Mouse (Mus musculus) intestine, embryonic 16.5 days (tissue): ENCODE results near the gene Sdhaf4. TPM values are rescaled to one million over a fixed set of nuclear protein-coding genes. Genes with fewer than 3 reads are reported as not detected.
"Not testable (repeated sequence)": the region's sequence is repeated elsewhere in the genome, so short reads cannot be mapped to it uniquely, and the experiment has no call there.

Experiments used
- ATAC-seq: fragments of 200-750 bp; cut with Nextera tagmentation; 2 replicates; pipeline ENCODE4 v1.8.0; 2017; ENCODE audit warnings: moderate TSS enrichment, moderate library complexity
- H3K27ac ChIP-seq: fragments of 300-500 bp; sonication (generic); 2 replicates; pipeline ENCODE4 v1.5.1; 2014; ENCODE audit warnings: mild to moderate bottlenecking, low read length
- H3K27me3 ChIP-seq: fragments of 300-500 bp; sonication (generic); replicated peaks from 2 replicates; pipeline ENCODE4 v1.6.1; 2014; ENCODE audit warnings: low read length, control low read depth, mixed read lengths; ENCODE audit not compliant: control insufficient read depth, insufficient read depth
- H3K36me3 ChIP-seq: fragments of 300-500 bp; sonication (generic); 2 replicates; pipeline ENCODE4 v1.6.1; 2014; ENCODE audit warnings: low read length, control low read depth; ENCODE audit not compliant: control insufficient read depth, insufficient read depth
- H3K4me1 ChIP-seq: fragments of 300-500 bp; sonication (generic); 2 replicates; pipeline ENCODE4 v1.6.1; 2014; ENCODE audit warnings: low read length, control low read depth, mixed read lengths; ENCODE audit not compliant: control insufficient read depth, insufficient read depth
- H3K4me2 ChIP-seq: fragments of 300-500 bp; sonication (generic); 2 replicates; pipeline ENCODE4 v1.6.1; 2014; ENCODE audit warnings: low read depth, low read length, control low read depth
- H3K4me3 ChIP-seq: fragments of 300-500 bp; sonication (generic); 2 replicates; pipeline ENCODE4 v1.5.1; 2014; ENCODE audit warnings: mild to moderate bottlenecking, low read length
- H3K9ac ChIP-seq: fragments of 300-500 bp; sonication (generic); 2 replicates; pipeline ENCODE4 v1.6.1; 2014; ENCODE audit warnings: low read depth, low read length
- H3K9me3 ChIP-seq: fragments of 300-500 bp; sonication (generic); 2 replicates; pipeline ENCODE4 v1.6.1; 2016; ENCODE audit warnings: low read length, control low read depth; ENCODE audit not compliant: control insufficient read depth
- WGBS: fragments of 180-500 bp; shearing (Covaris S2); extraction: QIAGEN DNeasy Blood & Tissue Kit; methylation state at CpG from one replicate; pipeline ENCODE4 v1.1.7; 2014; 5-methylcytosine and 5-hydroxymethylcytosine counted together
- polyA plus RNA-seq: library from polyadenylated mRNA; unstranded; fragments of >200 nt; fragmentation: Nextera tagmentation; extraction: Ambion mirVana; gene quantifications from 2 replicates; pipeline ENCODE4 v1.2.1, GENCODE M21; 2015

The Sdhaf4 gene
- polyA plus RNA-seq, 1 experiment from 2014 or later = 63.3 TPM

- Histone ChIP-seq H3K27ac (no peak overlapping the region), H3K36me3 (peaks cover 7% of the 10 kb centered on the region; the same call in 1 of the 2 replicates), H3K4me3 (no peak overlapping the region), H3K27me3 (no peaks in the 10 kb centered on the region), H3K9me3 (no peaks in the 10 kb centered on the region), H3K4me2 (no peak overlapping the region), H3K4me1 (no peaks in the 10 kb centered on the region), H3K9ac (no peak overlapping the region)
- 96% methylated on average over 7 of the region's 7 CpGs for WGBS
- ATAC-seq = no peak
Measured at GRCm38 (mm10) chr1:23998866-23999265, 6.6 kb downstream of the Sdhaf4 start.

- H3K36me3 ChIP-seq = peaks cover 7% of the 10 kb centered on the region; the same call in 1 of the 2 replicates
- no peaks in the 10 kb centered on the region for H3K9me3 ChIP-seq
- H3K4me3 ChIP-seq = no peak overlapping the region
- no peaks in the 10 kb centered on the region for H3K4me1 ChIP-seq
- no peak overlapping the region for H3K27ac ChIP-seq
- no peak overlapping the region for H3K9ac ChIP-seq
- 92% methylated on average over 7 of the region's 7 CpGs for WGBS
- no peak for ATAC-seq
- no peaks in the 10 kb centered on the region for H3K27me3 ChIP-seq
- no peak overlapping the region for H3K4me2 ChIP-seq
Measured at GRCm38 (mm10) chr1:23998120-23998810, 7.2 kb downstream of the Sdhaf4 start.

DNA sequence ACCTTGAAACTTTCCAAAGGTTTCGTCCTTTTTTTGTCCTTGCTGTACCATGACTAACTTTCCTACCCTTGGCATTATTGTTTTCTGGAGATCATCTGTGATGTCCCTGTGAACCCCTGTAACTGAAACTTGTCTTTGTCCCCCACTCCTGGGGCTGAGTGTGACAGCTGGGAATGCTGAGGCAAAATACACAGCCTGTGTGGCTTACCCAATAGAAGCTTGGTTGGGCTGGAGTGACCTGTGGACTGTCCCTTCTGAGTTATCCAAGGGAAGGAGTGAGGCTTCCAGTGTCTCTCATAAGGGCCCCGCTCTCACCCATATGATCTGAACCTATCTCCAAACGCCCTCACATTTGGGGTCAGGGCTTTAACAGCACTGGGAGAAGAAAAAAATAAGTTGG, 8.0 kb downstream of the Sdhaf4 start:
- Histone ChIP-seq H3K9ac (no peak overlapping the region), H3K4me1 (no peaks in the 10 kb centered on the region), H3K27me3 (no peaks in the 10 kb centered on the region), H3K4me3 (no peak overlapping the region), H3K27ac (no peak overlapping the region), H3K9me3 (no peaks in the 10 kb centered on the region), H3K4me2 (no peak overlapping the region), H3K36me3 (peaks cover 7% of the 10 kb centered on the region; the same call in 1 of the 2 replicates)
- 92% methylated on average over 3 of the region's 3 CpGs for WGBS
- no peak for ATAC-seq

DNA sequence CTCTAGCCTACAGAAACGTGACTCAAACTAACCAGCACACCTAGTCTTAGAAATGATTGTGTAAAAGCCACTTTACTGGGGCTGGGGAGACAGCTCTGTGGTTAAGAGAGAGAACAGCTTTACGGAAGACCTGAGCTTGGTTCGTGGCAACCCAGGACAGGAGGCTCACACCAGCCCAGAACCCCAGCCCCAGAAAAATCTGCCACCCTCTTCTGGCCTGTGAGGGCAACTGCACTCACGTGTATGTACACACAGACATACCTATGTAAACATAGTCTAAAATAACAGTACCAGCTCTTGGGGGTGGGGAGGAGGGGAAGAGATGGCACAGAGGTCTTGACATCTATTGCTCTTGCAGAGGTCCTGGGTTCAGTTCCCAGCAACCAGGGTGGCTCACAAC, 10.0 kb downstream of the Sdhaf4 start:
- H3K4me3 ChIP-seq = no peak overlapping the region
- ATAC-seq = no peak
- H3K4me2 ChIP-seq = no peak overlapping the region
- H3K9me3 ChIP-seq = no peaks in the 10 kb centered on the region
- H3K4me1 ChIP-seq = no peaks in the 10 kb centered on the region
- no peak overlapping the region for H3K27ac ChIP-seq
- peaks cover 7% of the 10 kb centered on the region; the same call in 1 of the 2 replicates for H3K36me3 ChIP-seq
- H3K27me3 ChIP-seq = no peaks in the 10 kb centered on the region
- no peak overlapping the region for H3K9ac ChIP-seq
- 89% methylated on average over 4 of the region's 4 CpGs for WGBS

DNA sequence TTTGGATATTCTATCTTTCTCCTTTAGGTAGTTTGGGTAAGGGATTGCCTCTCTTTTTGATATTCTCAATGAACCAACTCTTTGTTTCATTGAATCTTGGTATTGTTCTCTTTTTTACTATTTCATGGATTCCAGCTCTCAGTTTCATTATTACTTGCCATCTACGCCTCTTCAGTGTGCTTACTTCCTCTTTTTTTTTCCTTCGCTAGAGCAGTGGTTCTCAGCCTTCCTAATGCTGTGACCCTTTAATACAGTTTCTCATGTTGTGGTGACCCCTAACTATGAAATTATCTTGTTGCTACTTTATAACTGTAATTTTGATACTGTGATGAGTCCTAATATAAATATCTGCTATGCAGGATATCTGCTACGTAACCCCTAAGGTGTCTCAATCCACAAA, 22.3 kb downstream of the Sdhaf4 start:
- no peaks in the 10 kb centered on the region for H3K9me3 ChIP-seq
- ATAC-seq = no peak
- no peaks in the 10 kb centered on the region for H3K4me1 ChIP-seq
- no peaks in the 10 kb centered on the region for H3K27me3 ChIP-seq
- 88% methylated on average over 3 of the region's 3 CpGs for WGBS
- no peak overlapping the region for H3K4me2 ChIP-seq
- H3K9ac ChIP-seq = no peak overlapping the region
- no peak overlapping the region for H3K4me3 ChIP-seq
- no peak overlapping the region for H3K27ac ChIP-seq
- no peaks in the 10 kb centered on the region for H3K36me3 ChIP-seq

DNA sequence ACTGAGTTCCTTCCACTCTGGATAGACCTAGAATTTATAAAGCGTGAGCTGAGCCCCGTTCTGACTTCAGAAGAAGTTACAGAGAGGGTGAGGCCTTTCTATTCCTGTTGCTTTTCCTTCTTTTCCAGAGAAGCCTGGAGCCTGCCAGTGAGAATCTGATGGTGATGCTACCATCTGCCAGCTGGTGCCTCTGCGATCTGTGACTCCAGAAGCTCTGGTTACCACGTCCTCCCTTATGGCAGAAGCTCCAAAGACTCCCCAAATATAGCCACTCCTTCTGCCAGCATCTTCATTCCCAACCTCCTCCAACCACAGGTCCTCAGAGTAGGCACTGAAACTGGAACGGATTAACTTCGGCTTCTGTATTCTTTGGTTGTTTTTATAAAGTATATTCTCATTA, 27.2 kb downstream of the Sdhaf4 start:
- ATAC-seq = no peak
- H3K4me2 ChIP-seq = no peak overlapping the region

GRCm38 (mm10) chr1:23971159-23971558, 34.3 kb downstream of the Sdhaf4 start:
- H3K4me1 ChIP-seq, H3K4me3 ChIP-seq, H3K27ac ChIP-seq, H3K4me2 ChIP-seq, H3K9me3 ChIP-seq, ATAC-seq, H3K9ac ChIP-seq, H3K36me3 ChIP-seq, H3K27me3 ChIP-seq: not testable (repeated sequence)
- 79% methylated on average over 3 of the region's 4 CpGs for WGBS

More for the DNA sequence above, 27.2 kb downstream of the Sdhaf4 start:
- Histone ChIP-seq H3K4me3 (no peak overlapping the region), H3K27me3 (no peaks in the 10 kb centered on the region), H3K9ac (no peak overlapping the region), H3K27ac (no peak overlapping the region), H3K9me3 (no peaks in the 10 kb centered on the region), H3K36me3 (no peaks in the 10 kb centered on the region), H3K4me1 (no peaks in the 10 kb centered on the region)
- 84% methylated on average over 6 of the region's 6 CpGs for WGBS

GRCm38 (mm10) chr1:23968027-23968725, 37.3 kb downstream of the Sdhaf4 start:
- no peak for ATAC-seq
- WGBS = 90% methylated on average over 9 of the region's 9 CpGs

DNA sequence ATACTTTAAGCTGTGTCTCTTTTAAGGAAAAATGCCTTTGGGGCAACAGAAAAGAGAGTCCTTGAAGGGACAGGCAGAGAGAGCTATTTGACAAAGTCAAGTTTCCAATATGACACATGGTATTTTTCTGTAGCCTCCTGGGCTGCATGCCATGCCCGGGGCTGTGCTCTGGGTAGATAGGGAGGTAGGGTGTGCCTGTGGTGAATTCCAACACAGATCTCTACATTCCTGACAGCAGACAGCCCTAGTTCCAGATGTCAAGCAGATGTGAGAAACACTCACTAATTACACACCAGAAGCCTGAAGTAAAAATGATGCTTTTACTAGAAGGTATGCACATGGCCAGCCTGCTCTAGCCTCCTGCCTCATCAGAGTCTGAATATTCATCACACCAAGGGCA, 39.2 kb downstream of the Sdhaf4 start:
- no peak overlapping the region for H3K4me3 ChIP-seq
- 57% methylated on average over 1 of the region's 1 CpGs for WGBS
- no peak overlapping the region for H3K4me2 ChIP-seq
- ATAC-seq = no peak
- H3K9ac ChIP-seq = no peak overlapping the region
- H3K4me1 ChIP-seq = no peaks in the 10 kb centered on the region
- H3K27ac ChIP-seq = no peak overlapping the region
- no peaks in the 10 kb centered on the region for H3K36me3 ChIP-seq
- no peaks in the 10 kb centered on the region for H3K27me3 ChIP-seq
- H3K9me3 ChIP-seq = peaks cover 4% of the 10 kb centered on the region; the same call in 1 of the 2 replicates

More at GRCm38 (mm10) chr1:23968027-23968725, 37.3 kb downstream of the Sdhaf4 start:
- H3K27ac ChIP-seq = no peak overlapping the region
- peaks cover 4% of the 10 kb centered on the region; the same call in 1 of the 2 replicates for H3K9me3 ChIP-seq
- H3K36me3 ChIP-seq = no peaks in the 10 kb centered on the region
- H3K4me1 ChIP-seq = no peaks in the 10 kb centered on the region
- no peak overlapping the region for H3K9ac ChIP-seq
- H3K4me2 ChIP-seq = no peak overlapping the region
- no peak overlapping the region for H3K4me3 ChIP-seq
- no peaks in the 10 kb centered on the region for H3K27me3 ChIP-seq
